Mouse (Mus musculus): ENCODE data around the gene Shroom4. TPM values are rescaled to one million over a fixed set of nuclear protein-coding genes. Genes with fewer than 3 reads are reported as not detected.

Gene Shroom4
- not detected in 2 replicates for total RNA-seq (2014; fragmentation: Nextera tagmentation)
- total RNA-seq (2017), result 0.05 TPM in 1 of 2 replicates, not detected in the other
- not detected in 2 replicates for polyA plus RNA-seq (2012)

DNA sequence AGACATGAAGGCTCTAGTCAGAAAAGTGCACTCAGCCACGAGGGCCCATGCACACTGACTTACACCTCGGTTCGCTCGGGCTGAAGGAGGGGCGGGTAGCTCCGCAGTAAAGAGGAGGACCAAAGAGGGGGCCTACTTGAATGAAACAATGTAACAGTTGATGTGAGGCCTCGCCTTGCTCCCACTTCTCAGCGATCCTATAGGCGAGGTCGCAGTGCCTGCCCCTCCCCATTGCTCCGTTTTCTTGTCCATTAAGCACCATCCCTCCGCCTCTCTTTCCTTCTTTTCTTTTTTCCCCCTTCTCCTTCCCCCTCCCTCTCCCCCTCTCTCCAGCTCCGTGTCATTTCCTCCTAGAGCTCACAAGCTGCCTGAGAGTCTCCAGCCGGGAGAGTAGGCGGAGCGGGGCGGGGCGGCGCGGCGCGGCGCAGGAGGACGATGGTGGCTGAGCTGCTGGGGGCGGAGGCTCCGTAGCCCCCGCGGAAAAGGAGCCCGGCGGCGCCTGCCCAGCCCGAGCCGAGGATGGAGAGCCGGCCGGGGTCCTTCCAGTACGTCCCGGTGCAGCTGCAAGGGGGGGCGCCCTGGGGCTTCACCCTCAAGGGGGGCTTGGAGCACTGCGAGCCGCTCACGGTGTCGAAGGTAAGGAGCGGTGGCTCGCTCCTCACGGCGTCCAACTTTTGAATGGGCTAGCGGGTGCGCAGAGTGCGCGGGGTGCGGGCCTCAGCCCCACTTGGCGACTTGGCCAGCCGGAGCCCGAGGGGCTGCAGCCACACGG is at the start of gene Shroom4:
Gene Shroom4 (plus strand): TSS at position 229 of the 772 bp plus-strand sequence.
- DNase-seq (ENCODE audit: low spot score) (no peak), ATAC-seq (ENCODE audit: extremely low read depth, insufficient number of reproducible peaks, low FRiP score, poor library complexity, severe bottlenecking) (no peak)
- no peaks in the 10 kb centered on the region for H3K4me1 ChIP-seq (ENCODE audit: insufficient read depth, low read depth, low read length)
- 0 out of 2 replicates have a peak, but pooled peaks cover 2% of the 10 kb centered on the region for H3K9me3 ChIP-seq (replicated peaks)
- H3K4me3 ChIP-seq (ENCODE audit: low read depth, low read length), result no peak within 1 kb of the TSS
- H3K36me3 ChIP-seq (replicated peaks), result no peaks in the 10 kb centered on the region
- H3K27me3 ChIP-seq (ENCODE audit: insufficient read depth, low read length), result no peaks in the 10 kb centered on the region
- TF ChIP-seq GATA2 (IDR thresholded peaks at IDR 0.05; ENCODE audit: borderline replicate concordance, low read depth, low read length), result no peak
- no peak for TF ChIP-seq GATA1 (IDR thresholded peaks at IDR 0.05; ENCODE audit: borderline replicate concordance, low read length)

- Histone ChIP-seq H3K27me3 (ENCODE audit: insufficient read depth, low read length) (no peaks in the 10 kb centered on the region), H3K4me3 (ENCODE audit: low read depth, low read length) (no peak overlapping the region), H3K4me1 (ENCODE audit: insufficient read depth, low read depth, low read length) (no peaks in the 10 kb centered on the region), H3K9me3 (replicated peaks) (no peaks in the 10 kb centered on the region), H3K36me3 (replicated peaks) (no peaks in the 10 kb centered on the region)
- TF ChIP-seq POLR2AphosphoS5 (IDR thresholded peaks at IDR 0.05; ENCODE audit: insufficient replicate concordance, low read depth, low read length) (no peak), GATA1 (IDR thresholded peaks at IDR 0.05; ENCODE audit: borderline replicate concordance, low read length) (no peak)
- DNase-seq (ENCODE audit: low spot score), result no peak
- ATAC-seq (ENCODE audit: extremely low read depth, insufficient number of reproducible peaks, low FRiP score, poor library complexity, severe bottlenecking), result no peak
These were observed 42.8 kb upstream of the Shroom4 start for GRCm38 (mm10) chrX:6356876-6357275.

- H3K4me1 ChIP-seq (ENCODE audit: insufficient read depth, low read depth, low read length), result no peaks in the 10 kb centered on the region
- ATAC-seq (ENCODE audit: extremely low read depth, insufficient number of reproducible peaks, low FRiP score, poor library complexity, severe bottlenecking), result no peak
- no peaks in the 10 kb centered on the region for H3K9me3 ChIP-seq (replicated peaks)
- no peaks in the 10 kb centered on the region for H3K27me3 ChIP-seq (ENCODE audit: insufficient read depth, low read length)
- no peak for TF ChIP-seq CTCF (IDR thresholded peaks at IDR 0.05; ENCODE audit: low read depth, low read length)
- TF ChIP-seq GATA1 (IDR thresholded peaks at IDR 0.05; ENCODE audit: borderline replicate concordance, low read length), result no peak
- TF ChIP-seq POLR2AphosphoS5 (IDR thresholded peaks at IDR 0.05; ENCODE audit: insufficient replicate concordance, low read depth, low read length), result no peak
- no peak for TF ChIP-seq GATA2 (IDR thresholded peaks at IDR 0.05; ENCODE audit: borderline replicate concordance, low read depth, low read length)
- TF ChIP-seq TAL1 (conservative IDR thresholded peaks at IDR 0.05; ENCODE audit: low read depth, low read length), result no peak
- H3K4me3 ChIP-seq (ENCODE audit: low read depth, low read length), result no peak overlapping the region
- H3K36me3 ChIP-seq (replicated peaks), result no peaks in the 10 kb centered on the region
- no peak for DNase-seq (ENCODE audit: low spot score)
These were observed 42.0 kb upstream of the Shroom4 start for GRCm38 (mm10) chrX:6357503-6358114.

GRCm38 (mm10) chrX:6368822-6369221 is 30.8 kb upstream of the Shroom4 start:
- H3K27me3 ChIP-seq (ENCODE audit: insufficient read depth, low read length), result no peaks in the 10 kb centered on the region
- TF ChIP-seq GATA1 (IDR thresholded peaks at IDR 0.05; ENCODE audit: borderline replicate concordance, low read length), result no peak
- TF ChIP-seq CTCF (IDR thresholded peaks at IDR 0.05; ENCODE audit: low read depth, low read length), result no peak
- no peak for TF ChIP-seq GATA2 (IDR thresholded peaks at IDR 0.05; ENCODE audit: borderline replicate concordance, low read depth, low read length)
- TF ChIP-seq TAL1 (conservative IDR thresholded peaks at IDR 0.05; ENCODE audit: low read depth, low read length), result no peak
- no peak for TF ChIP-seq POLR2AphosphoS5 (IDR thresholded peaks at IDR 0.05; ENCODE audit: insufficient replicate concordance, low read depth, low read length)
- ATAC-seq (ENCODE audit: extremely low read depth, insufficient number of reproducible peaks, low FRiP score, poor library complexity, severe bottlenecking) (no peak), DNase-seq (ENCODE audit: low spot score) (no peak)
- no peaks in the 10 kb centered on the region for H3K36me3 ChIP-seq (replicated peaks)
- no peaks in the 10 kb centered on the region for H3K4me1 ChIP-seq (ENCODE audit: insufficient read depth, low read depth, low read length)
- H3K9me3 ChIP-seq (replicated peaks), result no peaks in the 10 kb centered on the region
- no peak overlapping the region for H3K4me3 ChIP-seq (ENCODE audit: low read depth, low read length)

GRCm38 (mm10) chrX:6370706-6371105 is 28.9 kb upstream of the Shroom4 start:
- no peak for DNase-seq (ENCODE audit: low spot score)
- H3K4me3 ChIP-seq (ENCODE audit: low read depth, low read length), result no peak overlapping the region
- no peaks in the 10 kb centered on the region for H3K9me3 ChIP-seq (replicated peaks)
- no peaks in the 10 kb centered on the region for H3K27me3 ChIP-seq (ENCODE audit: insufficient read depth, low read length)
- no peak for ATAC-seq (ENCODE audit: extremely low read depth, insufficient number of reproducible peaks, low FRiP score, poor library complexity, severe bottlenecking)
- no peaks in the 10 kb centered on the region for H3K4me1 ChIP-seq (ENCODE audit: insufficient read depth, low read depth, low read length)
- TF ChIP-seq GATA1 (IDR thresholded peaks at IDR 0.05; ENCODE audit: borderline replicate concordance, low read length) (no peak), POLR2AphosphoS5 (IDR thresholded peaks at IDR 0.05; ENCODE audit: insufficient replicate concordance, low read depth, low read length) (no peak), CTCF (IDR thresholded peaks at IDR 0.05; ENCODE audit: low read depth, low read length) (no peak), GATA2 (IDR thresholded peaks at IDR 0.05; ENCODE audit: borderline replicate concordance, low read depth, low read length) (no peak), TAL1 (conservative IDR thresholded peaks at IDR 0.05; ENCODE audit: low read depth, low read length) (no peak)
- H3K36me3 ChIP-seq (replicated peaks), result no peaks in the 10 kb centered on the region

DNA sequence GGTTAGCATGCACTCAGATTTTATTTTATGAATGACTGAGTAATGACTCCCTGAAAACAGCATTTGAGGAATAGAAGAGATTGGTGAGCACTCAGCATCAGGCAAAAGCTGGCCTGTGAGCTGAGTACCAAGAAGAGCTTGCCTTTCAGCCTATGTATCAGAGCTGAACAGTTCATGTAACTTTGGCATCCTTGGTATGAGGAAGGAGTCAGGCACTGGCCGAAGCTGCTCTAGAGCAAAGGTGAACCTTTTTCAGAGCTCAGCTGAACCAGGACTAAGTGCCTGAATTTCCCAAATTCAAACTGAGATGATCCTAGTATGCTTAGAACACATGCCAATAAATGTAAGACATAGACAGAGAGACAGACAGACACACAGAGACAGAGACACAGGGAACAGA is 5.8 kb upstream of the Shroom4 start:
- H3K36me3 ChIP-seq (replicated peaks), result no peaks in the 10 kb centered on the region
- TF ChIP-seq GATA1 (IDR thresholded peaks at IDR 0.05; ENCODE audit: borderline replicate concordance, low read length), result no peak
- no peak for TF ChIP-seq CTCF (IDR thresholded peaks at IDR 0.05; ENCODE audit: low read depth, low read length)
- TF ChIP-seq TAL1 (conservative IDR thresholded peaks at IDR 0.05; ENCODE audit: low read depth, low read length), result no peak
- TF ChIP-seq POLR2AphosphoS5 (IDR thresholded peaks at IDR 0.05; ENCODE audit: insufficient replicate concordance, low read depth, low read length), result no peak
- TF ChIP-seq GATA2 (IDR thresholded peaks at IDR 0.05; ENCODE audit: borderline replicate concordance, low read depth, low read length), result no peak
- ATAC-seq (ENCODE audit: extremely low read depth, insufficient number of reproducible peaks, low FRiP score, poor library complexity, severe bottlenecking), result no peak

More for the DNA sequence above, 5.8 kb upstream of the Shroom4 start:
- Histone ChIP-seq H3K9me3 (replicated peaks) (no peaks in the 10 kb centered on the region), H3K4me3 (ENCODE audit: low read depth, low read length) (no peak overlapping the region), H3K27me3 (ENCODE audit: insufficient read depth, low read length) (no peaks in the 10 kb centered on the region), H3K4me1 (ENCODE audit: insufficient read depth, low read depth, low read length) (no peaks in the 10 kb centered on the region)
- DNase-seq (ENCODE audit: low spot score), result no peak

Measured in G1E (cell line).